Mouse (Mus musculus): Measurements from ENCODE around the gene Mkln1. TPM values are rescaled to one million over a fixed set of nuclear protein-coding genes. Genes with fewer than 3 reads are reported as not detected.

The Mkln1 gene
- polyA plus RNA-seq (2012), result 48.6 and 66.2 TPM in 2 replicates

GRCm38 (mm10) chr6:31398431-31399205 is at the start of gene Mkln1:
Mkln1 (plus strand) TSS chr6:31398735.
- TF ChIP-seq GATA1 (IDR thresholded peaks at IDR 0.05; ENCODE audit: low read length), result no peak

- no peak for TF ChIP-seq GATA1 (IDR thresholded peaks at IDR 0.05; ENCODE audit: low read length)
These were observed 41.9 kb upstream of the Mkln1 start for GRCm38 (mm10) chr6:31356444-31357191.

GRCm38 (mm10) chr6:31357286-31357685 is 41.2 kb upstream of the Mkln1 start:
- TF ChIP-seq GATA1 (IDR thresholded peaks at IDR 0.05; ENCODE audit: low read length), result no peak

DNA sequence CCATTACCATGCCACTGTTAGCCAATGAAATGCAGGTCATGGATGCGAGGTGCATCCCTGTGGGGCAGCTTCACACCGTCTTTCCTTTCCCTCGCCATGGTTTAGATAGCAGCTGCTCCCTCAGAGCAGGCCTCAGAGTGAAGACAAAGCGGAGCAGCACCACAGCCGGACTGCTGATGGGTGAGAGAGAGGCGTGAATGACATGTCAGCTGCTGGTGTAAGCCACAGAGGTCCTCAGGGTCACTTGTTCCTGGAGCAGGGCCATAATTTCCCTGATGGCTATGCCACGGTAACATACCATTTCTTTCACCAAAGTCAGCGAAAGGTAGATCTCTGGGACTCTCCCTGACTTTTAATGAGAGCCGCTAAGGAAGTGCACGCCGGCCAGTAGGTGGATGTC is 35.9 kb upstream of the Mkln1 start:
- TF ChIP-seq GATA1 (IDR thresholded peaks at IDR 0.05; ENCODE audit: low read length), result no peak

GRCm38 (mm10) chr6:31364399-31364798 is 34.1 kb upstream of the Mkln1 start:
- no peak for TF ChIP-seq GATA1 (IDR thresholded peaks at IDR 0.05; ENCODE audit: low read length)

DNA sequence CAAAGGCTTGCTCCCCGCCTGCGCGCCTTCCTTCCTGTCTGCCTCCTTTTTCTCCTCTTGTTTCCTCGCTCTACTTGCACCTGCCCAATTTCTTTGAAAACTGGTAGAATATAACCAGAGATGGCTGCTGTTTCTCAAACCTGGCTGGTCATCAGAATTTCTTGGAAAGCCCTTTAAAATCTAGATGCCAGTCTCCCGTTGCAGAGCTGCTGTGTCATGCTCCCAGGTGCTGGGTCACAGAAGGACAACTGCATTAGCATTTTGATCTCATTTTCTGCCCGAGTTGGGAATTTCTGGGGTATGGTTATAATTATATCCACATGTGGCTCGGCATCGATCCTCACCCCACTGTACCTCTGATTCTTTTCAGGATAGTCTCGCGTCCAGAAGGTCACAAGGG is 30.6 kb upstream of the Mkln1 start:
- TF ChIP-seq GATA1 (IDR thresholded peaks at IDR 0.05; ENCODE audit: low read length), result no peak

- no peak for TF ChIP-seq GATA1 (IDR thresholded peaks at IDR 0.05; ENCODE audit: low read length)
These were observed 30.0 kb upstream of the Mkln1 start for GRCm38 (mm10) chr6:31368559-31368958.

GRCm38 (mm10) chr6:31369875-31370274 is 28.7 kb upstream of the Mkln1 start:
- TF ChIP-seq GATA1 (IDR thresholded peaks at IDR 0.05; ENCODE audit: low read length), result no peak

GRCm38 (mm10) chr6:31370550-31371061 is 27.9 kb upstream of the Mkln1 start:
- no peak for TF ChIP-seq GATA1 (IDR thresholded peaks at IDR 0.05; ENCODE audit: low read length)

- TF ChIP-seq GATA1 (IDR thresholded peaks at IDR 0.05; ENCODE audit: low read length), result no peak
These were observed 27.4 kb upstream of the Mkln1 start for GRCm38 (mm10) chr6:31371140-31371539.

DNA sequence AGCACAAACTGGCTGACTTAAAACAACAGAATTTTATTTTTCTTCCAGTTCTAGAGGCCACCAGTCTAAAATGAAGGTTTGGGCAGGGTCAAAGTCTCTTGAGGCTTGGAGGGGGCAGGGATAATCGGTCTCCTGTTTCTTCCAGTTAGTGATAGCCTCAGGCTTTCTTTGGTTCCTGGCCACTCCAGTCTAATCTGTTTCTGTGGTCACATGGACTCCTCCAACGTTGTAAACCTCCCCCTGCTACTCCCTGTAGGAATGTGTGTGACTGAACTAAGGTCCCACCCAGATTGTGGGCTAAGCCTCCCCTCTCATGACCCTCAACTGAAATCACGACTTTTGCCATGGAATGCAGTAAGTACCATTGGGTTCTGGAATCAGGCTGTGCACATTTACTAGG is 25.9 kb upstream of the Mkln1 start:
- TF ChIP-seq GATA1 (IDR thresholded peaks at IDR 0.05; ENCODE audit: low read length), result no peak

DNA sequence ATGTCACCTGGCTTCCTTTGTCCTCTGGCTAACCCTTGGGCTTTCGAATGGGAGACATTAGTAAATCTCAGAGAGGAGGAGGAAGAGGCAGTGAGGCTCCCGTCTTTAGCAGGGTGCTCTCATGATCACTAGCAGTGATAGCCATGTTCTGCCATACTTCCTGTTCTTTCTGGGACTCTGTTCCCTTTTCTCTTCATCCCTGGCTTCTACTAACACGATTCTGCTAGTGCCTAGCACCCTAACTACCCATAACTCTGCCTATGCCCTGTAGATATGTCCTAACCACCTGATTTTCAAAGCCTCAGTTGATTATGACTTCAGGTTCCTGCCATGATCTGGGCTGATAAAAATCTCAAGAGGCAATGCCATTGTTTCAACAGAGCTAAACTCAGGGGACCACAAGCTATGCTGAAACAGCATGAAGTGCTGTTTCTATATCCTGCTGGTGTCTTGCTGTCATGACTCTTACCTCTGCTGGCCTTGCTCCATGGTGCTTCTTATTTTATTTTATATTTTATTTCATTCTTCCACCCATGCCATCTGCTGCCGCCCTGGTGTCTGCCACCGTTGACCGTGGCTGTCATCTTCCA is 25.4 kb upstream of the Mkln1 start:
- TF ChIP-seq GATA1 (IDR thresholded peaks at IDR 0.05; ENCODE audit: low read length), result no peak

GRCm38 (mm10) chr6:31382989-31383388 is 15.5 kb upstream of the Mkln1 start:
- no peak for TF ChIP-seq GATA1 (IDR thresholded peaks at IDR 0.05; ENCODE audit: low read length)

- no peak for TF ChIP-seq GATA1 (IDR thresholded peaks at IDR 0.05; ENCODE audit: low read length)
These were observed 13.7 kb upstream of the Mkln1 start for GRCm38 (mm10) chr6:31384794-31385193.

DNA sequence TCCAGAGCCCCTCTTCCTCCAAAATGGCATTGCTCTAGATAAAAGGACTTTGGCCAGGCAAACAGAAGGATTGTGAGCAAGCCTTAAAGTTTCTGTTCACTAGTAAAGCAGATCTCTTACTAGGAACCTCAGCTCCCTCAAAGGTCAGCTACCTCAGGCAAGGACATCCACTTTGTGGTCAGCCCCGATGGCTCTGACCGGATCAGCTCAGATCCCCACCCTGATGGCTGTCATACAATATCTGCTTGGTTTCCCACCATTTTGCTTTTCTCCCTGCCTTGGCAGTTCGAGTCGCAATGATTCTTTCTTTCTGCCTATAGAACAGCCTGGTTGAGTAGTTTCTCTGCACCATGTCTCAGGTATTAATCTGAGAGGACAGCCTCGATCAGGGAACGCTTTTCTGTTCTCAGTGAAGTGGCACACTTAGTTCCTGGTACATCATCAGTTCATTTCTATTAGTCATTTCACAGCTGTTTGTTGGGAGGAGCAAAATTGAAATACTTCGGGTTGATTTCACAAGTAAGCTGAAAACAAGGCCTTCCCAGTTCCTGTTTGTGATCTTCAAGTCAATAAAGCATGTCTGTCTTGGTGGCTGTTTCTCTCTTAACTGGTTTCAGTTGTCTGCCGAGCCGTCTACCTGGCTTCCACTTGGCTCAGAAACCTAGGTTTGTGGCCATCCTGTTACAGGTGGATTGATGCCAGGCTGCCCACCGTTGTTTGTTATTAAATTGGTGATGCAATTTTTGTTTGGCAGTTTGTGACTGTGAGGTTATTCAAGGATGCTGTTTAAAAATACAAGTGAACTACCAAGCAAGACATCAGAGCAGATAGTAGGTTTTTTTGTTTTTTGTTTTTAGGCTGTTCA is 13.0 kb upstream of the Mkln1 start:
- TF ChIP-seq GATA1 (IDR thresholded peaks at IDR 0.05; ENCODE audit: low read length), result no peak

Measured in G1E-ER4 (cell line).